Mouse (Mus musculus) CH12.LX (cell line): ENCODE measurements around the gene Tbccd1.

Experiments used
- BHLHE40 ChIP-seq: IDR thresholded peaks from 2 replicates; pipeline ENCODE4 v1.6.1; 2011; ENCODE audit warnings: mild to moderate bottlenecking, low read depth, low read length, improper control_type of control experiment
- CTCF ChIP-seq, 2 experiments: IDR thresholded peaks in 1 of 2; conservative IDR thresholded peaks in 1 of 2; 2 replicates each; pipeline ENCODE4 v1.5.1; 2011 to 2012; ENCODE audit warnings: low read depth in 2 of 2, low read length in 2 of 2, improper control_type of control experiment in 1 of 2, inconsistent platforms in 1 of 2, mild to moderate bottlenecking in 1 of 2, moderate library complexity in 1 of 2
- E2F4 ChIP-seq: IDR thresholded peaks from 2 replicates; pipeline ENCODE4 v1.6.1; 2011; ENCODE audit warnings: low read depth, low read length, improper control_type of control experiment; ENCODE audit not compliant: insufficient replicate concordance
- MAX ChIP-seq: IDR thresholded peaks from 2 replicates; pipeline ENCODE4 v1.6.1; 2011; ENCODE audit warnings: low read length, improper control_type of control experiment
- POLR2A ChIP-seq: IDR thresholded peaks from 2 replicates; pipeline ENCODE4 v1.6.1; 2011; ENCODE audit warnings: low read depth, mild to moderate bottlenecking, improper control_type of control experiment, low read length
- UBTF ChIP-seq: IDR thresholded peaks from 2 replicates; pipeline ENCODE4 v1.6.1; 2012; ENCODE audit warnings: low read depth, mild to moderate bottlenecking, inconsistent platforms, low read length, improper control_type of control experiment, moderate library complexity

- no peak for TF ChIP-seq POLR2A
- TF ChIP-seq BHLHE40: no peak
- TF ChIP-seq CTCF (conservative IDR thresholded peaks at IDR 0.05 in 1 of 2, IDR thresholded peaks at IDR 0.05 in 1 of 2; ENCODE audit: low read depth in 2 of 2, low read length in 2 of 2): no peak
- no peak for TF ChIP-seq MAX
- TF ChIP-seq UBTF: no peak
- no peak for TF ChIP-seq E2F4
Observed at GRCm38 (mm10) chr16:22766738-22767211, 90.7 kb downstream of the Tbccd1 start.
